Mouse (Mus musculus) left cerebral cortex, postnatal 36 days (tissue): ENCODE data around the gene Napa. TPM values are rescaled to one million over a fixed set of nuclear protein-coding genes. Genes with fewer than 3 reads are reported as not detected.

Experiments used
- DNase-seq, 2 experiments: peaks; one replicate each; pipeline ENCODE4 v3.0.0; 2021 to 2022; ENCODE audit warnings: low spot score in 2 of 2, mixed read lengths in 1 of 2
- intact Hi-C: fragments of 180-260 bp; cut with DNase I; formaldehyde crosslinking; loops from one replicate; pipeline ENCODE4 v1.15.1; 2025
- total RNA-seq, 2 experiments: library from RNA; stranded (reverse); gene quantifications; 2 replicates each; pipeline ENCODE4 v1.2.3; 2021

Gene Napa
- total RNA-seq, 2 experiments from 2014 or later: 269 to 307 TPM

- DNase-seq: no peak
- intact Hi-C loops: no loop called here
Measured at GRCm38 (mm10) chr7:16128899-16129298, 30.6 kb downstream of the Napa start.

GRCm38 (mm10) chr7:16129421-16129845, 31.2 kb downstream of the Napa start, which contains the start of gene Slc8a2:
Slc8a2 (plus strand) TSS chr7:16129826.
- intact Hi-C loops: no loop called here
- DNase-seq: peak; percentile 84 to 90

GRCm38 (mm10) chr7:16129846-16130691, 31.8 kb downstream of the Napa start:
- intact Hi-C loops: loop anchor here (2.0 kb wide), 2 partner anchors 17 to 31 kb away; partner anchors contain the start of gene Napa
- peak; percentile 64 to 71 for DNase-seq

GRCm38 (mm10) chr7:16130956-16131634, 32.8 kb downstream of the Napa start:
- DNase-seq: peak in 1 of 2 experiments; percentile 71
- intact Hi-C loops: loop anchor here (2.0 kb wide), 2 partner anchors 16 to 32 kb away; partner anchors contain the start of gene Napa

GRCm38 (mm10) chr7:16132161-16132581, 33.9 kb downstream of the Napa start:
- DNase-seq: no peak
- intact Hi-C loops: no loop called here

- no peak for DNase-seq
- intact Hi-C loops: no loop called here
Measured at GRCm38 (mm10) chr7:16132926-16133325, 34.7 kb downstream of the Napa start.

GRCm38 (mm10) chr7:16133691-16134090, 35.4 kb downstream of the Napa start:
- intact Hi-C loops: no loop called here

GRCm38 (mm10) chr7:16134951-16135392, 36.7 kb downstream of the Napa start:
- no peak for DNase-seq

More at GRCm38 (mm10) chr7:16133691-16134090, 35.4 kb downstream of the Napa start:
- no peak for DNase-seq

GRCm38 (mm10) chr7:16146489-16147410, 48.5 kb downstream of the Napa start:
- intact Hi-C loops: loop anchor here (2.0 to 5.0 kb wide), 2 partner anchors 16 to 44 kb away; no protein-coding TSS in a partner anchor
- DNase-seq: peak; percentile 76 to 85

More at GRCm38 (mm10) chr7:16134951-16135392, 36.7 kb downstream of the Napa start:
- intact Hi-C loops: no loop called here

- intact Hi-C loops: loop anchor here (2.0 to 5.0 kb wide), 2 partner anchors 17 to 45 kb away; no protein-coding TSS in a partner anchor
- DNase-seq: no peak
Measured at GRCm38 (mm10) chr7:16147643-16148042, 49.4 kb downstream of the Napa start.

- intact Hi-C loops: loop anchor here (5.0 kb wide), 1 partner anchor 47 kb away; no protein-coding TSS in a partner anchor
- peak; percentile 85 to 94 for DNase-seq
Measured at GRCm38 (mm10) chr7:16149241-16149640, 51.0 kb downstream of the Napa start.

GRCm38 (mm10) chr7:16150191-16151145, 52.2 kb downstream of the Napa start:
- no peak for DNase-seq
- intact Hi-C loops: loop anchor here (10.0 kb wide), 1 partner anchor 166 kb away; no protein-coding TSS in a partner anchor

GRCm38 (mm10) chr7:16153522-16153921, 55.3 kb downstream of the Napa start:
- intact Hi-C loops: loop anchor here (10.0 kb wide), 1 partner anchor 169 kb away; no protein-coding TSS in a partner anchor
- peak; percentile 65 to 68 for DNase-seq

- DNase-seq: peak in 1 of 2 experiments; percentile 67
- intact Hi-C loops: loop anchor here (5.0 to 10.0 kb wide), 2 partner anchors 33 to 171 kb away; no protein-coding TSS in a partner anchor
Measured at GRCm38 (mm10) chr7:16155132-16155872, 57.0 kb downstream of the Napa start.

GRCm38 (mm10) chr7:16156105-16156714, 58.0 kb downstream of the Napa start:
- no peak for DNase-seq
- intact Hi-C loops: loop anchor here (5.0 to 10.0 kb wide), 2 partner anchors 34 to 171 kb away; no protein-coding TSS in a partner anchor

- intact Hi-C loops: loop anchor here (5.0 to 10.0 kb wide), 2 partner anchors 36 to 174 kb away; no protein-coding TSS in a partner anchor
- no peak for DNase-seq
Measured at GRCm38 (mm10) chr7:16158735-16159134, 60.5 kb downstream of the Napa start.
